37 mouse cellular contexts compared by ENCODE assay signal in the genomic region with DNA sequence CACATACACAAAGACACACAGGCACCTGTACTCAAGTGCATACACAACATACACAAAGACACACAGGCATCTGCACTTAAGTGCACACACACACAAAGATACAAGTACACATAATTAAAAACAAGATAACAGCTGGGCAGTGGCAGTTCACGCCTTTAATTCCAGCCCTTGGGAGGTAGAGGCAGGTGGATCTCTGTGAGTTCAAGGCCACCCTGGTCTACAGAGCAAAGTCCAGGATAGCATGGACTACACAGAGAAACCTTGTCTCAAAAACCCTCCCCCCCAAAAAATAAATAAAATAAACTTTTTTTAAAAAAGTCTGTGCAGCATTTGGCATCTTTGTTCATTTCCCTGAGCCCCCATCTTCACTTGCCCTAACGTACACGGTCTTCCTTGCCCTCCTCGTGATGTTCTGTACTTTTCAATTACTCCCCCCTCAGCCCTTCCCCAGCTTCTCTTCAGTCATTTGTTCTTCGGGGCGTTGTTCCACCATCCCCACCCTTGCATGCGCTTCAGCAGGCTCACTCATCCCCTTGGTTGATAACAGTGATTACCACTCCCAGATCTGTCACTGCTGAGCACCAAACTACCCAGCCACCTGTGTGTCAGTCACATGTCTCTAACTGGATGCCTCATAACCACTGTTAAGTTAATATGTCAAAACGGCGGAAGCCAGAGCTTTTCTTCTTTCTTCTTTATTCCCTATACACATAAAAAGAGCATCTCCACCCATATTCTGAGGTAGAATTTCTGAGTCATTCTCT. TPM values are rescaled to one million over a fixed set of nuclear protein-coding genes. Genes with fewer than 3 reads are reported as not detected.
DNase-seq lines count a peak whose midpoint lies in the region; ATAC-seq and TF ChIP-seq lines count a peak whose summit lies in the region.
"Had no signal": no experiment of that assay in that cellular context is flagged by ENCODE, and none has a peak within 500 bp of the region (broad histone marks: within the 10 kb centered on the region; RNA-seq: fewer than 3 reads in every experiment).

No protein-coding gene starts in this region.

- H3K27ac ChIP-seq in intestine, postnatal 0 days (ENCODE audit: low read depth, low read length): no peak overlapping the region
- H3K27ac ChIP-seq in cerebellum, adult 2 months (ENCODE audit: insufficient read depth, low read length): no peak overlapping the region
- no peak overlapping the region for H3K27ac ChIP-seq in forebrain, embryonic 12.5 days
- H3K27ac ChIP-seq: embryonic facial prominence, embryonic 12.5 days; gastrocnemius, adult 2 months; heart, adult 2 months; limb, embryonic 13.5 days; neural tube, embryonic 12.5 days had no signal

- DNase-seq in testis, postnatal 10 days (ENCODE audit: low spot score): peak; percentile 19
- DNase-seq in testis, postnatal 14 days (ENCODE audit: low spot score): no peak
- no peak for DNase-seq in cerebellum, adult 9-10 months
- DNase-seq in cerebellum, adult 2 months: no peak
- DNase-seq: adrenal gland, adult 8-10 months; cerebellum, adult 8-10 months; embryo, embryonic 11 days; gastrocnemius, adult 2 months; gastrocnemius, postnatal 36 days; heart, adult 2 months; heart, postnatal 14 days; kidney, adult 11 months; kidney, postnatal 14 days; lung, adult 2 months; lung, postnatal 14 days; right cerebral cortex, postnatal 4 days; thymus, adult 18-20 months; thymus, postnatal 25 days had no signal

- WGBS in intestine, postnatal 0 days: 37% methylated on average over 9 of the region's 9 CpGs
- WGBS in cerebellum, adult 2 months: 92% methylated on average over 9 of the region's 9 CpGs
- 90% methylated on average over 9 of the region's 9 CpGs for WGBS in forebrain, embryonic 12.5 days

- H3K4me2 ChIP-seq in intestine, postnatal 0 days (replicated peaks; ENCODE audit: low read depth): no peak overlapping the region
- no peak overlapping the region for H3K4me2 ChIP-seq in forebrain, embryonic 12.5 days
- H3K4me2 ChIP-seq: embryonic facial prominence, embryonic 12.5 days; limb, embryonic 13.5 days; midbrain, embryonic 11.5 days; neural tube, embryonic 12.5 days had no signal

- peak; percentile 69 for ATAC-seq in intestine, postnatal 0 days
- ATAC-seq in megakaryocyte progenitor cell, adult 5-6 weeks (replicated peaks; ENCODE audit: poor library complexity): peak; percentile 76
- no peak for ATAC-seq in forebrain, embryonic 12.5 days (ENCODE audit: low FRiP score)
- ATAC-seq: forebrain, embryonic 16.5 days; hindbrain, embryonic 16.5 days; midbrain, embryonic 16.5 days had no signal

- no peak overlapping the region for H3K4me3 ChIP-seq in intestine, postnatal 0 days (ENCODE audit: low read depth, low read length)
- no peak overlapping the region for H3K4me3 ChIP-seq in cerebellum, adult 2 months (replicated peaks; ENCODE audit: insufficient read depth, low read depth, low read length)
- H3K4me3 ChIP-seq in forebrain, embryonic 12.5 days (replicated peaks): no peak overlapping the region
- H3K4me3 ChIP-seq: embryonic facial prominence, embryonic 12.5 days; gastrocnemius, adult 2 months; heart, adult 2 months; limb, embryonic 13.5 days; neural tube, embryonic 12.5 days had no signal

- peaks cover 8% of the 10 kb centered on the region; the same call in 1 of the 2 replicates for H3K36me3 ChIP-seq in intestine, postnatal 0 days (ENCODE audit: control insufficient read depth, insufficient read depth)
- no peaks in the 10 kb centered on the region; the same call in 1 of the 2 replicates for H3K36me3 ChIP-seq in forebrain, embryonic 12.5 days (replicated peaks)

- TF ChIP-seq POLR2A in cerebellum, adult 2 months (IDR thresholded peaks at IDR 0.05; ENCODE audit: borderline replicate concordance, insufficient read depth, low read length): no peak

- H3K9me3 ChIP-seq in intestine, postnatal 0 days (ENCODE audit: control insufficient read depth): no peaks in the 10 kb centered on the region
- no peaks in the 10 kb centered on the region for H3K9me3 ChIP-seq in forebrain, embryonic 12.5 days
- H3K9me3 ChIP-seq: embryonic facial prominence, embryonic 12.5 days; limb, embryonic 13.5 days; neural tube, embryonic 12.5 days had no signal

- H3K4me1 ChIP-seq in intestine, postnatal 0 days (replicated peaks; ENCODE audit: control insufficient read depth, insufficient read depth, low read length): no peaks in the 10 kb centered on the region
- H3K4me1 ChIP-seq in cerebellum, adult 2 months (ENCODE audit: control insufficient read depth, insufficient read depth, low read length): no peaks in the 10 kb centered on the region
- H3K4me1 ChIP-seq in forebrain, embryonic 12.5 days: no peaks in the 10 kb centered on the region
- H3K4me1 ChIP-seq: embryonic facial prominence, embryonic 12.5 days; neural tube, embryonic 12.5 days had no signal

- no peak overlapping the region for H3K9ac ChIP-seq in intestine, postnatal 0 days (ENCODE audit: low read depth, low read length)
- H3K9ac ChIP-seq in forebrain, embryonic 12.5 days: no peak overlapping the region
- H3K9ac ChIP-seq: embryonic facial prominence, embryonic 12.5 days; limb, embryonic 13.5 days; neural tube, embryonic 12.5 days had no signal

- H3K27me3 ChIP-seq in intestine, postnatal 0 days (replicated peaks; ENCODE audit: control insufficient read depth, insufficient read depth, low read length): no peaks in the 10 kb centered on the region
- H3K27me3 ChIP-seq in cerebellum, adult 2 months (ENCODE audit: control insufficient read depth, insufficient read depth, low read length): no peaks in the 10 kb centered on the region
- H3K27me3 ChIP-seq in forebrain, embryonic 12.5 days: no peaks in the 10 kb centered on the region
- H3K27me3 ChIP-seq: CH12.LX; embryonic facial prominence, embryonic 12.5 days; limb, embryonic 13.5 days; neural tube, embryonic 12.5 days had no signal

- no peak for TF ChIP-seq CTCF in intestine, postnatal 0 days (IDR thresholded peaks at IDR 0.05; ENCODE audit: low read depth)
- no peak for TF ChIP-seq CTCF in cerebellum, adult 2 months (IDR thresholded peaks at IDR 0.05; ENCODE audit: borderline replicate concordance, insufficient read depth, low read depth, low read length)

RNA-seq across cellular contexts. Expression of gene AU040320, which starts 16.6 kb away (rescaled TPM):
- polyA plus RNA-seq in intestine, postnatal 0 days (2015; fragmentation: Nextera tagmentation; extraction: Ambion mirVana): 68.7 and 77.6 TPM in 2 replicates
- total RNA-seq in megakaryocyte progenitor cell, adult 5-6 weeks (2015): 11.6 and 14.3 TPM in 2 replicates
- total RNA-seq in megakaryocyte progenitor cell, adult 5-6 weeks (2017): 12.5 and 19.1 TPM in 2 replicates
- 51.0 and 51.2 TPM in 2 replicates for polyA plus RNA-seq in cerebellum, adult 2 months (2012; rRNA removed)
- 32.9 and 33.5 TPM in 2 replicates for polyA plus RNA-seq in forebrain, embryonic 12.5 days (2016; fragmentation: Nextera tagmentation; extraction: Ambion mirVana)

RNA-seq across cellular contexts. Expression of gene Ncdn, which starts 16.7 kb away (rescaled TPM):
- 13.5 and 14.0 TPM in 2 replicates for polyA plus RNA-seq in intestine, postnatal 0 days (2015; fragmentation: Nextera tagmentation; extraction: Ambion mirVana)
- 8.9 and 9.6 TPM in 2 replicates for total RNA-seq in megakaryocyte progenitor cell, adult 5-6 weeks (2015)
- total RNA-seq in megakaryocyte progenitor cell, adult 5-6 weeks (2017): 8.2 and 8.5 TPM in 2 replicates
- 546 and 554 TPM in 2 replicates for polyA plus RNA-seq in cerebellum, adult 2 months (2012; rRNA removed)
- polyA plus RNA-seq in forebrain, embryonic 12.5 days (2016; fragmentation: Nextera tagmentation; extraction: Ambion mirVana): 46.4 and 52.3 TPM in 2 replicates

RNA-seq across cellular contexts. Expression of gene Tfap2e, which starts 33.9 kb away (rescaled TPM):
- polyA plus RNA-seq in intestine, postnatal 0 days (2015; fragmentation: Nextera tagmentation; extraction: Ambion mirVana): not detected in 2 replicates
- not detected in 2 replicates for total RNA-seq in megakaryocyte progenitor cell, adult 5-6 weeks (2015)
- total RNA-seq in megakaryocyte progenitor cell, adult 5-6 weeks (2017): not detected in 2 replicates
- not detected in 2 replicates for polyA plus RNA-seq in cerebellum, adult 2 months (2012; rRNA removed)
- polyA plus RNA-seq in forebrain, embryonic 12.5 days (2016; fragmentation: Nextera tagmentation; extraction: Ambion mirVana): 0.87 and 1.2 TPM in 2 replicates
- total RNA-seq: adrenal gland, adult 8-10 months; adrenal gland, postnatal 4 days; CH12.LX; gastrocnemius, adult 2 months; gastrocnemius, postnatal 36 days; heart, adult 2 months; heart, postnatal 14 days; layer of hippocampus, adult 18-20 months; layer of hippocampus, postnatal 10 days; left cerebral cortex, adult 18-20 months; left cerebral cortex, postnatal 36 days had no signal
- polyA plus RNA-seq: embryonic facial prominence, embryonic 12.5 days; heart, embryonic 14.5 days; kidney, embryonic 14.5 days; stomach, embryonic 14.5 days had no signal

Comparison
In these comparisons a context has a peak if more than half of its experiments do, and no peak if none do; other contexts are left out.
1. RNA of gene Ncdn, which starts 16.7 kb away (polyA plus RNA-seq): 546 to 554 TPM in cerebellum, adult 2 months; 46.4 to 52.3 TPM in forebrain, embryonic 12.5 days and 13.5 to 14.0 TPM in intestine, postnatal 0 days; every median in the first group is over 10 times any median in the second.